Mouse (Mus musculus): ENCODE data around the gene Tgm3. TPM values are rescaled to one million over a fixed set of nuclear protein-coding genes. Genes with fewer than 3 reads are reported as not detected.

Tgm3 gene
- total RNA-seq, 2 experiments from 2014 or later: 0.05 TPM; not detected in 1

- DNase-seq (ENCODE audit: low spot score): no peak
- intact Hi-C loops (cut with DNase I): no loop called here
These were observed 36.6 kb downstream of the Tgm3 start for GRCm38 (mm10) chr2:130048792-130049191.

GRCm38 (mm10) chr2:130058149-130058548 is 46.0 kb downstream of the Tgm3 start:
- DNase-seq (ENCODE audit: low spot score): no peak

DNA sequence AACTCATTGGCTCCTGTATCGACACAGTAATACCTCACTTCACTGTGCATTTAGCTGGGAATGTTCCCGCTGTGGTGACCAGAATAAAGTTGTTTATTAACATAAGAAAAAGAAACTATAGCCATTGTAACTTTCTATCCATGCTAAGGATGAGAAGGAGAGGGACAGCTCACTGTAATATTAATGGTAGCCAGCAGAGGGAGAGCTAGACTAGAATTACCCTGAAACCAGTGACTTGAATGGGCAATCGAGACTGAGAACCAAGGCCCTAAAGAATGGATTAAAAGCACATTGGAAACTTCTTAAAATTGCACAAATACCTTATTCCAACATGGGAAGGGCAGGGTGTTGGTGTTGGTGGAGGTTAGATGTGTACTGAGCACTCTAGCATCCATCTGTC is 56.1 kb downstream of the Tgm3 start:
- intact Hi-C loops (cut with DNase I): loop anchor here (2.0 kb wide), 2 partner anchors 99 to 179 kb away; no protein-coding TSS in a partner anchor
- no peak for DNase-seq (ENCODE audit: low spot score)

More at GRCm38 (mm10) chr2:130058149-130058548, 46.0 kb downstream of the Tgm3 start:
- intact Hi-C loops (cut with DNase I): loop anchor here (1.0 to 5.0 kb wide), 2 partner anchors 178 to 381 kb away; no protein-coding TSS in a partner anchor

DNA sequence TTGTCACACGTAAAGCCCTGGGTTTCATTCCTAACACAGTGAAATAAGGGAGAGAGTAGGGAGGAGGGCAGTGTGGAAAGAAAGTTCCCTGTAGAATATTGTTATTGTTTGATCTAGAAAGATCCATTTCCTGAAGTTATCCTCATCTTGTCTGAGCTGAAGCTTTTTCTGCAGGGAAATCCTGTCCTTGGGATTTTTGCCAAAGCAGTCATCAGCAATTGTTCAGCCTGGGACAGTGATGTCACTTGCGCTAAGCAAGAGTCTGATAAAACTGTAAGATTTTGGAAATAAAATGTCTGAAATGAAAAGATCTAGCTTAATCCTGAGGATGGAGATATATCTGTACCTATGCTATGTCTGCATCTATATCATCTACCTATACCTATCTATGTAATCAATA is 58.2 kb downstream of the Tgm3 start:
- no peak for DNase-seq (ENCODE audit: low spot score)
- intact Hi-C loops (cut with DNase I): no loop called here

Small RNA genes lying within 50 kb of the gene (microRNA-seq; reads per million reads assigned to microRNA genes)
- not detected for gene Mir6339

Other genes with a start within 250 kb of the Tgm3 start
- gene Stk35, start 211.8 kb upstream of the Tgm3 start, total RNA-seq (2021): 10 to 100 TPM; 11.9 to 19.5 TPM
- gene Tgm6, start 100.1 kb downstream of the Tgm3 start, total RNA-seq (2021): not detected
- gene Snrpb, start 167.1 kb downstream of the Tgm3 start, total RNA-seq (2021): 100 to 1,000 TPM; 145 to 146 TPM
- not detected for gene Tmc2, start 182.8 kb downstream of the Tgm3 start, total RNA-seq (2021)

Data from heart, postnatal 25 days (tissue).